Mouse (Mus musculus): ENCODE measurements around the gene Hist1h4f. TPM values are rescaled to one million over a fixed set of nuclear protein-coding genes. Genes with fewer than 3 reads are reported as not detected.
A peak's percentile ranks its signal among the peaks of the same experiment; 100 is the strongest.
"Not testable (repeated sequence)": the region's sequence is repeated elsewhere in the genome, so short reads cannot be mapped to it uniquely, and the experiment has no call there.

Gene Hist1h4f
- polyA plus RNA-seq, 1 experiment from 2014 or later = 1.7 TPM

- peak overlapping the region; percentile 50 for H3K4me3 ChIP-seq (replicated peaks)
- not testable (repeated sequence) for H3K27me3 ChIP-seq; H3K9me3 ChIP-seq (replicated peaks); H3K36me3 ChIP-seq
- peaks cover 29% of the 10 kb centered on the region for H3K4me1 ChIP-seq
- WGBS = under 1% methylated on average over 21 of the region's 36 CpGs
- peak overlapping the region; percentile 97 for H3K27ac ChIP-seq (replicated peaks)
- H3K9ac ChIP-seq = peak overlapping the region; percentile 52
- H3K4me2 ChIP-seq (replicated peaks) = peak overlapping the region; percentile 72
- peak; percentile 88 for ATAC-seq (ENCODE audit: insufficient number of reproducible peaks, low FRiP score, low TSS enrichment, low read depth)
Measured at GRCm38 (mm10) chr13:23585442-23586098, 34.1 kb upstream of the Hist1h4f start.

GRCm38 (mm10) chr13:23585029-23585441 lies 33.6 kb upstream of the Hist1h4f start:
- peak overlapping the region; percentile 52 for H3K9ac ChIP-seq
- no peaks in the 10 kb centered on the region for H3K9me3 ChIP-seq (replicated peaks)
- H3K27me3 ChIP-seq = no peaks in the 10 kb centered on the region
- peaks cover 29% of the 10 kb centered on the region for H3K4me1 ChIP-seq
- peak overlapping the region; percentile 72 for H3K4me2 ChIP-seq (replicated peaks)
- WGBS = under 1% methylated on average over 21 of the region's 21 CpGs
- H3K4me3 ChIP-seq (replicated peaks) = peak overlapping the region; percentile 50
- no peak for ATAC-seq (ENCODE audit: insufficient number of reproducible peaks, low FRiP score, low TSS enrichment, low read depth)
- no peaks in the 10 kb centered on the region for H3K36me3 ChIP-seq
- H3K27ac ChIP-seq (replicated peaks) = peak overlapping the region; percentile 97

DNA sequence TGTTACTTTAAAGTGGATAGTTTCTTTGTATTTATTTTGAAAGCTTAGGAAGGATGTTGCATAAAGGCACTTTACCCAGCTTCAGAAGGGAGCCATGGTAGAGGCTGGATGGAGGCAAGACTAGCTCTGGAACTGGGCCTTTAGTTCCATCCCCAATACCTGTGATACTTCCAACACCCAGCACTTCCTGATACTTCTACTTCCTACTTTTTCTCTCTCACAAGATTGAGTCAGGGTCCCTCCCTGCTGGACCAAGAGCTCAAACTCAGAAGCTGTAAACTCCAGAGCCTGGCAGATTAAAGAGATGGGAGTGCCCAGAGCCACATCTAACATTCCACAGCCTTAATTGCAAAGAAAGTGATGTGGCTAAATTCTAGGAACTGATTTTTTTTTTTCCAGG lies 32.9 kb upstream of the Hist1h4f start:
- no peak for ATAC-seq (ENCODE audit: insufficient number of reproducible peaks, low FRiP score, low TSS enrichment, low read depth)
- peak overlapping the region; percentile 50 for H3K4me3 ChIP-seq (replicated peaks)
- no peak overlapping the region for H3K9ac ChIP-seq
- no peaks in the 10 kb centered on the region for H3K9me3 ChIP-seq (replicated peaks)
- no peaks in the 10 kb centered on the region for H3K27me3 ChIP-seq
- peak overlapping the region; percentile 72 for H3K4me2 ChIP-seq (replicated peaks)
- peak overlapping the region; percentile 97 for H3K27ac ChIP-seq (replicated peaks)
- H3K4me1 ChIP-seq = peaks cover 29% of the 10 kb centered on the region
- H3K36me3 ChIP-seq = no peaks in the 10 kb centered on the region

DNA sequence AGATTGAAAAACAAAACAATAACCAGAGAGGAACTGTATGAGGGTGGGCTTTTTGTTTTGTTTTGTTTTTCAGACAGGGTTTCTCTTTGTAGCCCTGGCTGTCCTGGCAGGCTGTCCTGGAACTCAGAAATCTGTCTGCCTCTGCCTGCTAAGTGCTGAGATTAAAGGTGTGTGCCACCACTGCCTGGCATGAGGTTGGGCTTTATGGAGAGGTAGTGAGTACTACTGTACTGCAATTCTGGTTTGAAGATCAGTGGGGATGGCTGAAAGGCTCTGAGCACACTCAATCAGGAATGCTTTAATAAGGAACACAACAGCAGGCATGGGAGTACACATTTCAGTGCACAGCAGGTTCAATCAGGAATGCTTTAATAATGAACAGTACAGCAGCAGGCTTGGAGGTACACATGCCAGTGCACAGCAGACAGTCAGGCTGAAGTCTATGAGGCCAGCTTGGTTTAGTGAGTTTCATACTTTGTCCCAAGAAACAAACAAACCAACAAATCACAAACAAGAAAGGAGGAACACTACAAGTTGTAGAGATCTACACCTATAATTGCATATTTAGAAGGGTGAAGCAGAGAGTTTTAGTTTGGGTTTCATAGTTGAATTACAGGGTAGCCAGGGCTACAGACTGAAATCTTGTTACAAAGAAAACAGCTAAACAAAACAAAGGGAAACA lies 32.1 kb upstream of the Hist1h4f start:
- no peaks in the 10 kb centered on the region for H3K36me3 ChIP-seq
- H3K27me3 ChIP-seq = no peaks in the 10 kb centered on the region
- H3K4me1 ChIP-seq = peaks cover 29% of the 10 kb centered on the region
- no peaks in the 10 kb centered on the region for H3K9me3 ChIP-seq (replicated peaks)
- H3K4me2 ChIP-seq (replicated peaks) = 0 out of 2 replicates have a peak overlapping the region, but pooled peaks have one; percentile 10
- H3K4me3 ChIP-seq (replicated peaks) = 0 out of 2 replicates have a peak overlapping the region, but pooled peaks have one; percentile 1
- no peak overlapping the region for H3K9ac ChIP-seq
- ATAC-seq (ENCODE audit: insufficient number of reproducible peaks, low FRiP score, low TSS enrichment, low read depth) = no peak
- H3K27ac ChIP-seq (replicated peaks) = peak overlapping the region; percentile 97

- Histone ChIP-seq H3K9ac (peak overlapping the region; percentile 31; the same call in 1 of the 2 replicates), H3K4me1 (peaks cover 29% of the 10 kb centered on the region), H3K4me3 (replicated peaks) (peak overlapping the region; percentile 53), H3K27ac (replicated peaks) (peak overlapping the region; percentile 97), H3K27me3 (no peaks in the 10 kb centered on the region), H3K36me3 (no peaks in the 10 kb centered on the region), H3K9me3 (replicated peaks) (no peaks in the 10 kb centered on the region), H3K4me2 (replicated peaks) (peak overlapping the region; percentile 59)
- no peak for ATAC-seq (ENCODE audit: insufficient number of reproducible peaks, low FRiP score, low TSS enrichment, low read depth)
- WGBS = 6% methylated on average over 6 of the region's 6 CpGs
Measured at GRCm38 (mm10) chr13:23582219-23583056, 31.0 kb upstream of the Hist1h4f start.

DNA sequence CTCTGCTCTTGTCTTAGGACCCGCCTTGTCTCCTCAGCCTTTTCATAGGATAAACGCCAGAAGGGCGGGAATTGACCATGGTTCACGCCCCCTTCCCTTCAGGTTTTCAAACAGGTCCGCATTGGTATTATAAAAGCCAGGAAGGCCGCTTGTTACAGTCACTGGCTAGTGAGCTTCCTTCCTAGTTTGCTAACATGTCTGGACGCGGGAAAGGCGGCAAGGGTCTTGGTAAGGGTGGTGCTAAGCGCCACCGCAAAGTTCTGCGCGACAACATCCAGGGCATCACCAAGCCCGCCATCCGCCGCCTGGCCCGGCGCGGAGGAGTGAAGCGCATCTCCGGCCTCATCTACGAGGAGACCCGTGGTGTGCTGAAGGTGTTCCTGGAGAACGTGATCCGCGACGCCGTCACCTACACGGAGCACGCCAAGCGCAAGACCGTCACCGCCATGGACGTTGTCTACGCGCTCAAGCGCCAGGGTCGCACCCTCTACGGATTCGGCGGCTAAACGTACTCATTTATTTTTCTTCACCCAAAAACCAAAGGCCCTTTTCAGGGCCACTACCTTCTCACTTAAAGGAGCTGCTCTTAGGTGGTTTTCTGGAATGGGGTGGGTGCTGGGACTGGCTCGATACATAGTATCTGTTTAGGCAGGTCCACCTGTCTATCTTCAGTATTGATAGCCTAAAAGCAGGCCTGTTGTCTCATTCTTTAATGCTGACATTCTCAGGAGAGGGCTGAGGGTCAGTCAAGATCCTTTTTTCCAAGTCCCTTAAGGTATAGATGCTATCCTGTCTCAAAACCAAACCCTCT lies 30.2 kb upstream of the Hist1h4f start, which contains the start of gene Hist1h4d:
Gene Hist1h4d (plus strand): TSS at position 191 of the 811 bp plus-strand sequence.
- Histone ChIP-seq H3K27ac (replicated peaks) (peak within 1 kb of the TSS; percentile 97), H3K27me3 (no peaks in the 10 kb centered on the region), H3K9me3 (replicated peaks) (no peaks in the 10 kb centered on the region), H3K9ac (peak within 1 kb of the TSS; percentile 31; the same call in 1 of the 2 replicates), H3K4me3 (replicated peaks) (peak within 1 kb of the TSS; percentile 53), H3K4me2 (replicated peaks) (peak within 1 kb of the TSS; percentile 59), H3K4me1 (peaks cover 36% of the 10 kb centered on the region), H3K36me3 (no peaks in the 10 kb centered on the region)
- WGBS = under 1% methylated on average over 43 of the region's 43 CpGs
- ATAC-seq (ENCODE audit: insufficient number of reproducible peaks, low FRiP score, low TSS enrichment, low read depth) = peak; percentile 90

DNA sequence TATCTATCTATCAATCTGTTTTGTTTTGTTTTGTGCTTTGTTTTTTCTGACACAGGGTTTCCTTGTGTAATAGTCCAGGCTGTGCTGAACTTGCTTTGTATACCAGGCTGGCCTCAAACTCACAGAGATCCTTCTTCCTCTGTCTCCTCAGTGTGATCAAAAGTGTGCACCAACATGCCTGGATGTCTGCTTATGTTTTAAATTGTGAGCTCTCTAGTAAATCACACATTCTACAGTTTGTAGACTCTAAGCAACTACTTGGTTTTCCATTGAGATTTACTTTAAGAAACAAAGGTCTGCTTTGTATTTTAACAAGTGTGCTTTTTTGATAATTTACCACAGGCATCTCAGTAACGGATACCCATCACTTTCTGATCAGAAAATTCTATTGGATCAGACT lies 26.4 kb upstream of the Hist1h4f start:
- H3K9me3 ChIP-seq (replicated peaks) = no peaks in the 10 kb centered on the region
- H3K27ac ChIP-seq (replicated peaks) = no peak overlapping the region
- H3K4me3 ChIP-seq (replicated peaks) = no peak overlapping the region
- 80% methylated on average over 1 of the region's 1 CpGs for WGBS
- no peak overlapping the region for H3K9ac ChIP-seq
- ATAC-seq (ENCODE audit: insufficient number of reproducible peaks, low FRiP score, low TSS enrichment, low read depth) = no peak
- no peak overlapping the region for H3K4me2 ChIP-seq (replicated peaks)
- no peaks in the 10 kb centered on the region for H3K36me3 ChIP-seq
- H3K27me3 ChIP-seq = no peaks in the 10 kb centered on the region
- H3K4me1 ChIP-seq = peaks cover 33% of the 10 kb centered on the region

- Histone ChIP-seq H3K4me1 (peaks cover 32% of the 10 kb centered on the region), H3K4me2 (replicated peaks) (peak overlapping the region; percentile 67), H3K27me3 (no peaks in the 10 kb centered on the region), H3K9me3 (replicated peaks) (no peaks in the 10 kb centered on the region), H3K27ac (replicated peaks) (peak overlapping the region; percentile 84), H3K36me3 (no peaks in the 10 kb centered on the region), H3K9ac (no peak overlapping the region), H3K4me3 (replicated peaks) (peak overlapping the region; percentile 46)
- no peak for ATAC-seq (ENCODE audit: insufficient number of reproducible peaks, low FRiP score, low TSS enrichment, low read depth)
- 32% methylated on average over 6 of the region's 6 CpGs for WGBS
Measured at GRCm38 (mm10) chr13:23576906-23577639, 25.6 kb upstream of the Hist1h4f start.

- peak overlapping the region; percentile 46 for H3K4me3 ChIP-seq (replicated peaks)
- 3% methylated on average over 7 of the region's 7 CpGs for WGBS
- ATAC-seq (ENCODE audit: insufficient number of reproducible peaks, low FRiP score, low TSS enrichment, low read depth) = no peak
Measured at GRCm38 (mm10) chr13:23576351-23576881, 25.0 kb upstream of the Hist1h4f start.

DNA sequence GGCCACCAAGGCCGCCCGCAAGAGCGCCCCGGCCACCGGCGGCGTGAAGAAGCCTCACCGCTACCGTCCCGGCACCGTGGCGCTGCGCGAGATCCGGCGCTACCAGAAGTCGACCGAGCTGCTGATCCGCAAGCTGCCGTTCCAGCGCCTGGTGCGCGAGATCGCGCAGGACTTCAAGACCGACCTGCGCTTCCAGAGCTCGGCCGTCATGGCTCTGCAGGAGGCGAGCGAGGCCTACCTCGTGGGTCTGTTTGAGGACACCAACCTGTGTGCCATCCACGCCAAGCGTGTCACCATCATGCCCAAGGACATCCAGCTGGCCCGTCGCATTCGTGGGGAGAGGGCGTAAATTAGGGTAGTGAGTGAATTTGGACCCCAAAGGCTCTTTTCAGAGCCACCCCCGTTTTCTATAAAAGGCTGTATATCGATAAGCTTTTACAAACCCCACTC lies 24.4 kb upstream of the Hist1h4f start:
- not testable (repeated sequence) for H3K9me3 ChIP-seq (replicated peaks); ATAC-seq (ENCODE audit: insufficient number of reproducible peaks, low FRiP score, low TSS enrichment, low read depth); H3K27me3 ChIP-seq; H3K36me3 ChIP-seq
- Histone ChIP-seq H3K4me1 (peaks cover 28% of the 10 kb centered on the region), H3K9ac (peak overlapping the region; percentile 44; the same call in 1 of the 2 replicates), H3K4me3 (replicated peaks) (peak overlapping the region; percentile 46), H3K27ac (replicated peaks) (peak overlapping the region; percentile 84), H3K4me2 (replicated peaks) (peak overlapping the region; percentile 67)
- under 1% methylated on average over 11 of the region's 40 CpGs for WGBS

More at GRCm38 (mm10) chr13:23576351-23576881, 25.0 kb upstream of the Hist1h4f start:
- peak overlapping the region; percentile 67 for H3K4me2 ChIP-seq (replicated peaks)
- no peaks in the 10 kb centered on the region for H3K27me3 ChIP-seq
- no peaks in the 10 kb centered on the region for H3K36me3 ChIP-seq
- H3K9ac ChIP-seq = peak overlapping the region; percentile 12; the same call in 1 of the 2 replicates
- peak overlapping the region; percentile 84 for H3K27ac ChIP-seq (replicated peaks)
- no peaks in the 10 kb centered on the region for H3K9me3 ChIP-seq (replicated peaks)
- H3K4me1 ChIP-seq = peaks cover 30% of the 10 kb centered on the region

All from embryonic facial prominence, embryonic 15.5 days (tissue).